Comparison of ENCODE assay signal across 9 mouse cellular contexts in genomic region chr5:137738516-137738915, GRCm38 (mm10). TPM values are rescaled to one million over a fixed set of nuclear protein-coding genes. Genes with fewer than 3 reads are reported as not detected.
DNase-seq lines count a peak whose midpoint lies in the region; ATAC-seq and TF ChIP-seq lines count a peak whose summit lies in the region.
"Had no signal": no experiment of that assay in that cellular context is flagged by ENCODE, and none has a peak within 500 bp of the region (broad histone marks: within the 10 kb centered on the region; RNA-seq: fewer than 3 reads in every experiment).

No protein-coding gene starts in this region.

- H3K9ac ChIP-seq in liver, embryonic 16.5 days (ENCODE audit: low read depth, low read length) = no peak overlapping the region
- no peak overlapping the region for H3K9ac ChIP-seq in liver, embryonic 11.5 days (ENCODE audit: low read depth, low read length)
- peak overlapping the region; percentile 62 for H3K9ac ChIP-seq in hindbrain, embryonic 15.5 days
- H3K9ac ChIP-seq: lung, embryonic 15.5 days had no signal

- H3K4me3 ChIP-seq in liver, embryonic 16.5 days (ENCODE audit: low read depth, low read length) = no peak overlapping the region
- no peak overlapping the region for H3K4me3 ChIP-seq in liver, embryonic 11.5 days (ENCODE audit: low read depth, low read length)
- peak overlapping the region; percentile 64 for H3K4me3 ChIP-seq in hindbrain, embryonic 15.5 days
- no peak overlapping the region for H3K4me3 ChIP-seq in small intestine, adult 2 months (ENCODE audit: low read depth, low read length)
- H3K4me3 ChIP-seq: lung, embryonic 15.5 days had no signal

- peak; percentile 45 for DNase-seq in CD4-positive, CD25-positive, alpha-beta regulatory T cell, adult 2 months (ENCODE audit: low read depth, low spot score)
- DNase-seq in liver, embryonic 11.5 days (ENCODE audit: low spot score) = no peak
- no peak for DNase-seq in kidney, adult 8-10 months
- DNase-seq in right cerebral cortex, postnatal 4 days = no peak

- H3K27ac ChIP-seq in liver, embryonic 16.5 days (ENCODE audit: low read length) = no peak overlapping the region
- no peak overlapping the region for H3K27ac ChIP-seq in liver, embryonic 11.5 days (ENCODE audit: low read depth, low read length)
- peak overlapping the region; percentile 93 for H3K27ac ChIP-seq in hindbrain, embryonic 15.5 days (replicated peaks)
- H3K27ac ChIP-seq in small intestine, adult 2 months (ENCODE audit: insufficient read depth, low read depth, low read length) = no peak overlapping the region; the same call in 1 of the 2 replicates
- H3K27ac ChIP-seq: lung, embryonic 15.5 days had no signal

- no peaks in the 10 kb centered on the region for H3K27me3 ChIP-seq in liver, embryonic 16.5 days (ENCODE audit: control insufficient read depth, insufficient read depth, low read depth, low read length)
- no peaks in the 10 kb centered on the region; the same call in 1 of the 2 replicates for H3K27me3 ChIP-seq in liver, embryonic 11.5 days (replicated peaks; ENCODE audit: control insufficient read depth, insufficient read depth, low read length)
- H3K27me3 ChIP-seq in hindbrain, embryonic 15.5 days = no peaks in the 10 kb centered on the region
- H3K27me3 ChIP-seq in small intestine, adult 2 months (ENCODE audit: control insufficient read depth, insufficient read depth, low read length) = no peaks in the 10 kb centered on the region
- H3K27me3 ChIP-seq: lung, embryonic 15.5 days had no signal

- no peak overlapping the region for H3K4me2 ChIP-seq in liver, embryonic 16.5 days (ENCODE audit: low read depth, low read length)
- H3K4me2 ChIP-seq in liver, embryonic 11.5 days = no peak overlapping the region
- H3K4me2 ChIP-seq in hindbrain, embryonic 15.5 days = peak overlapping the region; percentile 94
- H3K4me2 ChIP-seq: lung, embryonic 15.5 days had no signal

- no peak for ATAC-seq in CD4-positive, CD25-positive, alpha-beta regulatory T cell, adult 4 months
- peak; percentile 18; the same call in 1 of the 2 replicates for ATAC-seq in liver, embryonic 16.5 days (ENCODE audit: low read depth)
- no peak for ATAC-seq in liver, embryonic 11.5 days (replicated peaks; ENCODE audit: low FRiP score)
- ATAC-seq in hindbrain, embryonic 15.5 days (ENCODE audit: low FRiP score, low read depth) = no peak

- H3K4me1 ChIP-seq in liver, embryonic 16.5 days (ENCODE audit: control insufficient read depth, low read depth, low read length) = peaks cover 26% of the 10 kb centered on the region
- peaks cover 17% of the 10 kb centered on the region for H3K4me1 ChIP-seq in liver, embryonic 11.5 days (replicated peaks; ENCODE audit: control insufficient read depth, insufficient read depth, low read length)
- peaks cover 59% of the 10 kb centered on the region for H3K4me1 ChIP-seq in hindbrain, embryonic 15.5 days (replicated peaks)
- peaks cover 13% of the 10 kb centered on the region for H3K4me1 ChIP-seq in small intestine, adult 2 months (ENCODE audit: control insufficient read depth, insufficient read depth, insufficient read length, low read length)

- peak; percentile 31; the same call in 1 of the 2 replicates for TF ChIP-seq CTCF in small intestine, adult 2 months (IDR thresholded peaks at IDR 0.05; ENCODE audit: extremely low read depth, insufficient read length, insufficient replicate concordance, low read depth, low read length)

- H3K9me3 ChIP-seq in liver, embryonic 16.5 days (replicated peaks; ENCODE audit: control insufficient read depth, low read length) = no peaks in the 10 kb centered on the region
- no peaks in the 10 kb centered on the region for H3K9me3 ChIP-seq in liver, embryonic 11.5 days (ENCODE audit: control insufficient read depth, low read length)
- H3K9me3 ChIP-seq in hindbrain, embryonic 15.5 days = no peaks in the 10 kb centered on the region
- H3K9me3 ChIP-seq: lung, embryonic 15.5 days had no signal

- TF ChIP-seq POLR2A in small intestine, adult 2 months (IDR thresholded peaks at IDR 0.05; ENCODE audit: low read depth, low read length) = no peak

- no peaks in the 10 kb centered on the region for H3K36me3 ChIP-seq in liver, embryonic 16.5 days (ENCODE audit: control insufficient read depth, insufficient read depth)
- H3K36me3 ChIP-seq in liver, embryonic 11.5 days (ENCODE audit: control insufficient read depth, insufficient read depth, low read length) = 0 out of 2 replicates have a peak, but pooled peaks cover 2% of the 10 kb centered on the region
- peaks cover 17% of the 10 kb centered on the region for H3K36me3 ChIP-seq in hindbrain, embryonic 15.5 days
- H3K36me3 ChIP-seq in small intestine, adult 2 months (ENCODE audit: control insufficient read depth, insufficient read depth, low read length) = no peaks in the 10 kb centered on the region; the same call in 1 of the 2 replicates
- H3K36me3 ChIP-seq: lung, embryonic 15.5 days had no signal

- 55% methylated on average over 5 of the region's 5 CpGs for WGBS in liver, embryonic 16.5 days (ENCODE audit: insufficient replicate concordance)
- 54% methylated on average over 5 of the region's 5 CpGs for WGBS in liver, embryonic 11.5 days
- WGBS in hindbrain, embryonic 15.5 days = 31% methylated on average over 5 of the region's 5 CpGs
- WGBS in small intestine, adult 2 months = 62% methylated on average over 5 of the region's 5 CpGs

RNA-seq across cellular contexts. Expression of gene Nyap1, which starts 2.9 kb away (rescaled TPM):
- under 1 TPM in 1 of 2 experiments, not detected in 1; 0.11 TPM for polyA plus RNA-seq in CD4-positive, CD25-positive, alpha-beta regulatory T cell, adult 4 months (2017; shearing (Covaris generic))
- 0.21 and 0.33 TPM in 2 replicates for polyA plus RNA-seq in liver, embryonic 16.5 days (2015; fragmentation: Nextera tagmentation; extraction: Ambion mirVana)
- polyA plus RNA-seq in liver, embryonic 11.5 days (2014; fragmentation: Nextera tagmentation; extraction: Ambion mirVana) = 0.39 and 0.43 TPM in 2 replicates
- polyA plus RNA-seq in hindbrain, embryonic 15.5 days (2015; fragmentation: Nextera tagmentation; extraction: Ambion mirVana) = 44.1 and 48.5 TPM in 2 replicates
- 7.3 and 25.1 TPM in 2 replicates for polyA plus RNA-seq in small intestine, adult 2 months (2012; rRNA removed)

RNA-seq across cellular contexts. Expression of gene Tsc22d4, which starts 7.0 kb away (rescaled TPM):
- 10 to 100 TPM; 49.6 to 62.4 TPM for polyA plus RNA-seq in CD4-positive, CD25-positive, alpha-beta regulatory T cell, adult 4 months (2017; shearing (Covaris generic))
- 59.8 and 64.4 TPM in 2 replicates for polyA plus RNA-seq in liver, embryonic 16.5 days (2015; fragmentation: Nextera tagmentation; extraction: Ambion mirVana)
- polyA plus RNA-seq in liver, embryonic 11.5 days (2014; fragmentation: Nextera tagmentation; extraction: Ambion mirVana) = 129 and 134 TPM in 2 replicates
- 84.5 and 88.6 TPM in 2 replicates for polyA plus RNA-seq in hindbrain, embryonic 15.5 days (2015; fragmentation: Nextera tagmentation; extraction: Ambion mirVana)
- 72.9 and 209 TPM in 2 replicates for polyA plus RNA-seq in small intestine, adult 2 months (2012; rRNA removed)

RNA-seq across cellular contexts. Expression of gene Ppp1r35, which starts 40.1 kb away (rescaled TPM):
- 1 to 10 TPM; 6.9 to 7.0 TPM for polyA plus RNA-seq in CD4-positive, CD25-positive, alpha-beta regulatory T cell, adult 4 months (2017; shearing (Covaris generic))
- polyA plus RNA-seq in liver, embryonic 16.5 days (2015; fragmentation: Nextera tagmentation; extraction: Ambion mirVana) = 14.8 and 15.5 TPM in 2 replicates
- polyA plus RNA-seq in liver, embryonic 11.5 days (2014; fragmentation: Nextera tagmentation; extraction: Ambion mirVana) = 49.4 and 55.0 TPM in 2 replicates
- polyA plus RNA-seq in hindbrain, embryonic 15.5 days (2015; fragmentation: Nextera tagmentation; extraction: Ambion mirVana) = 43.4 and 44.7 TPM in 2 replicates
- polyA plus RNA-seq in small intestine, adult 2 months (2012; rRNA removed) = 40.0 and 75.4 TPM in 2 replicates

RNA-seq across cellular contexts. Expression of gene Mepce, which starts 48.9 kb away (rescaled TPM):
- 10 to 100 TPM; 27.5 to 32.3 TPM for polyA plus RNA-seq in CD4-positive, CD25-positive, alpha-beta regulatory T cell, adult 4 months (2017; shearing (Covaris generic))
- 3.8 and 4.6 TPM in 2 replicates for polyA plus RNA-seq in liver, embryonic 16.5 days (2015; fragmentation: Nextera tagmentation; extraction: Ambion mirVana)
- polyA plus RNA-seq in liver, embryonic 11.5 days (2014; fragmentation: Nextera tagmentation; extraction: Ambion mirVana) = 9.3 and 11.1 TPM in 2 replicates
- 9.7 and 11.0 TPM in 2 replicates for polyA plus RNA-seq in hindbrain, embryonic 15.5 days (2015; fragmentation: Nextera tagmentation; extraction: Ambion mirVana)
- polyA plus RNA-seq in small intestine, adult 2 months (2012; rRNA removed) = 11.0 and 41.7 TPM in 2 replicates

RNA-seq across cellular contexts. Expression of gene Zcwpw1, which starts 49.1 kb away (rescaled TPM):
- polyA plus RNA-seq in CD4-positive, CD25-positive, alpha-beta regulatory T cell, adult 4 months (2017; shearing (Covaris generic)) = 10 to 100 TPM; 15.2 to 24.8 TPM
- polyA plus RNA-seq in liver, embryonic 16.5 days (2015; fragmentation: Nextera tagmentation; extraction: Ambion mirVana) = 3.8 and 4.0 TPM in 2 replicates
- 10.2 and 13.1 TPM in 2 replicates for polyA plus RNA-seq in liver, embryonic 11.5 days (2014; fragmentation: Nextera tagmentation; extraction: Ambion mirVana)
- 11.9 and 12.8 TPM in 2 replicates for polyA plus RNA-seq in hindbrain, embryonic 15.5 days (2015; fragmentation: Nextera tagmentation; extraction: Ambion mirVana)
- 0.25 and 0.39 TPM in 2 replicates for polyA plus RNA-seq in small intestine, adult 2 months (2012; rRNA removed)
